21 mouse cellular contexts compared by ENCODE assay signal in genomic region chr10:41632062-41632461, GRCm38 (mm10).
DNase-seq lines count a peak whose midpoint lies in the region; ATAC-seq and TF ChIP-seq lines count a peak whose summit lies in the region.
"Had no signal": no experiment of that assay in that cellular context is flagged by ENCODE, and none has a peak within 500 bp of the region (broad histone marks: within the 10 kb centered on the region; RNA-seq: fewer than 3 reads in every experiment).

No protein-coding gene starts in this region.

- TF ChIP-seq EP300 in ES-Bruce4 (IDR thresholded peaks at IDR 0.05; ENCODE audit: insufficient read depth, low read depth, low read length): no peak

- no peak overlapping the region for H3K27ac ChIP-seq in layer of hippocampus, adult 2 months
- H3K27ac ChIP-seq in ES-Bruce4 (ENCODE audit: insufficient read depth, low read length): no peak overlapping the region
- no peak overlapping the region for H3K27ac ChIP-seq in bone marrow, adult 2 months (ENCODE audit: control insufficient read depth, insufficient read depth, low read depth, low read length, poor library complexity)
- no peak overlapping the region for H3K27ac ChIP-seq in midbrain, postnatal 0 days (ENCODE audit: low read depth, low read length)
- H3K27ac ChIP-seq in midbrain, embryonic 11.5 days (ENCODE audit: low read depth, low read length): no peak overlapping the region
- H3K27ac ChIP-seq: embryonic facial prominence, embryonic 13.5 days; kidney, embryonic 15.5 days; limb, embryonic 12.5 days; macrophage; midbrain, embryonic 13.5 days; stomach, embryonic 15.5 days had no signal

- peaks cover 3% of the 10 kb centered on the region for H3K4me1 ChIP-seq in ES-Bruce4 (ENCODE audit: control insufficient read depth, insufficient read depth, low read length)
- H3K4me1 ChIP-seq in bone marrow, adult 2 months (ENCODE audit: control insufficient read depth, insufficient read depth, low read length): no peaks in the 10 kb centered on the region; the same call in 1 of the 2 replicates
- H3K4me1 ChIP-seq in midbrain, postnatal 0 days (ENCODE audit: insufficient read depth, low read length): no peaks in the 10 kb centered on the region
- no peaks in the 10 kb centered on the region for H3K4me1 ChIP-seq in midbrain, embryonic 11.5 days (ENCODE audit: control insufficient read depth, insufficient read depth, low read length)
- H3K4me1 ChIP-seq: embryonic facial prominence, embryonic 13.5 days; kidney, embryonic 15.5 days; limb, embryonic 12.5 days; midbrain, embryonic 13.5 days; stomach, embryonic 15.5 days had no signal

- H3K9me3 ChIP-seq in ES-Bruce4 (replicated peaks; ENCODE audit: control insufficient read depth, insufficient read depth, low read length, poor library complexity, severe bottlenecking): no peaks in the 10 kb centered on the region
- H3K9me3 ChIP-seq in midbrain, postnatal 0 days (ENCODE audit: low read length): no peaks in the 10 kb centered on the region
- H3K9me3 ChIP-seq in midbrain, embryonic 11.5 days (ENCODE audit: control insufficient read depth, low read length): no peaks in the 10 kb centered on the region
- H3K9me3 ChIP-seq: embryonic facial prominence, embryonic 13.5 days; kidney, embryonic 15.5 days; limb, embryonic 12.5 days; midbrain, embryonic 13.5 days; stomach, embryonic 15.5 days had no signal

- peak; percentile 16 for TF ChIP-seq CTCF in layer of hippocampus, adult 2 months (conservative IDR thresholded peaks at IDR 0.05)
- peak; percentile 67 for TF ChIP-seq CTCF in ES-Bruce4 (IDR thresholded peaks at IDR 0.05; ENCODE audit: low read depth, low read length)
- TF ChIP-seq CTCF in bone marrow, adult 2 months (IDR thresholded peaks at IDR 0.05; ENCODE audit: control insufficient read depth, insufficient read depth, low read length): peak; percentile 16; the same call in 1 of the 2 replicates
- no peak for TF ChIP-seq CTCF in midbrain, postnatal 0 days (IDR thresholded peaks at IDR 0.05)

- H3K4me3 ChIP-seq in layer of hippocampus, adult 2 months: no peak overlapping the region
- H3K4me3 ChIP-seq in ES-Bruce4 (ENCODE audit: low read depth, low read length): no peak overlapping the region
- H3K4me3 ChIP-seq in bone marrow, adult 2 months (replicated peaks; ENCODE audit: control insufficient read depth, low read depth, low read length): no peak overlapping the region
- H3K4me3 ChIP-seq in midbrain, postnatal 0 days (ENCODE audit: low read depth, low read length): no peak overlapping the region
- H3K4me3 ChIP-seq in midbrain, embryonic 11.5 days (ENCODE audit: low read depth, low read length): no peak overlapping the region
- H3K4me3 ChIP-seq: embryonic facial prominence, embryonic 13.5 days; kidney, embryonic 15.5 days; limb, embryonic 12.5 days; midbrain, embryonic 13.5 days; stomach, embryonic 15.5 days had no signal

- H3K9ac ChIP-seq in ES-Bruce4 (ENCODE audit: low read depth, poor library complexity, severe bottlenecking): no peak overlapping the region
- no peak overlapping the region for H3K9ac ChIP-seq in midbrain, postnatal 0 days (replicated peaks; ENCODE audit: low read length, poor library complexity, severe bottlenecking)
- H3K9ac ChIP-seq in midbrain, embryonic 11.5 days (ENCODE audit: low read length): no peak overlapping the region
- H3K9ac ChIP-seq: embryonic facial prominence, embryonic 13.5 days; kidney, embryonic 15.5 days; limb, embryonic 12.5 days; midbrain, embryonic 13.5 days; stomach, embryonic 15.5 days had no signal

- no peak for TF ChIP-seq POLR2A in ES-Bruce4 (IDR thresholded peaks at IDR 0.05; ENCODE audit: insufficient read depth, low read length)
- TF ChIP-seq POLR2A in bone marrow, adult 2 months (IDR thresholded peaks at IDR 0.05; ENCODE audit: borderline replicate concordance, control insufficient read depth, low read depth, low read length): no peak

- no peaks in the 10 kb centered on the region for H3K27me3 ChIP-seq in ES-Bruce4 (ENCODE audit: control insufficient read depth, insufficient read depth, low read length, poor library complexity, severe bottlenecking)
- no peaks in the 10 kb centered on the region for H3K27me3 ChIP-seq in midbrain, postnatal 0 days (ENCODE audit: insufficient read depth, low read length)
- no peaks in the 10 kb centered on the region for H3K27me3 ChIP-seq in midbrain, embryonic 11.5 days (ENCODE audit: control insufficient read depth, insufficient read depth, low read length)
- H3K27me3 ChIP-seq: embryonic facial prominence, embryonic 13.5 days; kidney, embryonic 15.5 days; limb, embryonic 12.5 days; midbrain, embryonic 13.5 days; stomach, embryonic 15.5 days had no signal

- ATAC-seq in midbrain, postnatal 0 days (ENCODE audit: low FRiP score): no peak
- ATAC-seq in midbrain, embryonic 11.5 days (ENCODE audit: low FRiP score): no peak
- ATAC-seq: forebrain, embryonic 14.5 days; inflammation-experienced regulatory T-cells, adult 6 months; midbrain, embryonic 13.5 days had no signal

- H3K36me3 ChIP-seq in ES-Bruce4 (ENCODE audit: control insufficient read depth, insufficient read depth, low read length, poor library complexity, severe bottlenecking): no peaks in the 10 kb centered on the region
- H3K36me3 ChIP-seq in midbrain, postnatal 0 days (ENCODE audit: insufficient read depth, low read length): no peaks in the 10 kb centered on the region
- H3K36me3 ChIP-seq in midbrain, embryonic 11.5 days (ENCODE audit: control insufficient read depth, insufficient read depth, low read length): no peaks in the 10 kb centered on the region
- H3K36me3 ChIP-seq: embryonic facial prominence, embryonic 13.5 days; kidney, embryonic 15.5 days; limb, embryonic 12.5 days; midbrain, embryonic 13.5 days; stomach, embryonic 15.5 days had no signal

- WGBS in bone marrow, adult 2 months: 91% methylated on average over 1 of the region's 1 CpGs
- 91% methylated on average over 1 of the region's 1 CpGs for WGBS in midbrain, postnatal 0 days
- WGBS in midbrain, embryonic 11.5 days: 100% methylated on average over 1 of the region's 1 CpGs

- no peak for DNase-seq in layer of hippocampus, adult 2 months (ENCODE audit: low spot score in 2 of 2)
- DNase-seq in layer of hippocampus, adult 9-11 months: no peak
- peak; percentile 14 to 24 for DNase-seq in B cell, adult 2 months
- no peak for DNase-seq in midbrain, postnatal 0 days (ENCODE audit: low spot score)
- no peak for DNase-seq in midbrain, embryonic 11.5 days (ENCODE audit: low spot score, missing footprints)
- DNase-seq in adrenal gland, postnatal 14 days: no peak
- DNase-seq: cerebellum, postnatal 10 days; gastrocnemius, postnatal 36 days; kidney, postnatal 4 days; lung, adult 2 months; thymus, adult 18-20 months had no signal

- no peak overlapping the region for H3K4me2 ChIP-seq in midbrain, postnatal 0 days (ENCODE audit: low read depth, low read length, poor library complexity, severe bottlenecking)
- no peak overlapping the region for H3K4me2 ChIP-seq in midbrain, embryonic 11.5 days
- H3K4me2 ChIP-seq: embryonic facial prominence, embryonic 13.5 days; kidney, embryonic 15.5 days; limb, embryonic 12.5 days; midbrain, embryonic 13.5 days; stomach, embryonic 15.5 days had no signal

Comparison
In these comparisons a context has a peak if more than half of its experiments do, and no peak if none do; other contexts are left out.
1. DNase-seq: peak in B cell, adult 2 months (2 of 2); none in layer of hippocampus, adult 2 months (0 of 2), layer of hippocampus, adult 9-11 months (single experiment), midbrain, postnatal 0 days (single experiment), midbrain, embryonic 11.5 days (single experiment) and adrenal gland, postnatal 14 days (single experiment).